Mouse (Mus musculus): Measurements from ENCODE around the gene Fmn2.

GRCm38 (mm10) chr1:174636291-174636690 lies 134.7 kb downstream of the Fmn2 start:
- TF ChIP-seq CTCF (IDR thresholded peaks at IDR 0.05; ENCODE audit: low read depth, low read length) (no peak), TAL1 (conservative IDR thresholded peaks at IDR 0.05; ENCODE audit: low read depth, low read length) (no peak), GATA1 (IDR thresholded peaks at IDR 0.05; ENCODE audit: borderline replicate concordance, low read length) (no peak)
